Mouse (Mus musculus) limb, embryonic 11.5 days (tissue): ENCODE measurements at regions not wholly inside any gene's neighbourhood (a gene's known extent, or its start where the extent isn't known, plus 50 kb on each side); places are given as distances from the start of the nearest gene placed in this dataset.
"Not testable (repeated sequence)": the region's sequence is repeated elsewhere in the genome, so short reads cannot be mapped to it uniquely, and the experiment has no call there.

Experiments
- ATAC-seq: fragments of 200-750 bp; cut with Nextera tagmentation; 2 replicates; pipeline ENCODE4 v1.8.0; 2017; ENCODE audit warnings: low read depth; ENCODE audit not compliant: insufficient number of reproducible peaks, low FRiP score, low TSS enrichment
- DNase-seq: peaks from one replicate; pipeline ENCODE4 v3.0.0-alpha.2; 2015; ENCODE audit warnings: low spot score
- H3K27ac ChIP-seq: fragments of 300-500 bp; sonication (generic); replicated peaks from 2 replicates; pipeline ENCODE4 v1.5.1; 2014; ENCODE audit warnings: low read depth, mild to moderate bottlenecking, low read length
- H3K27me3 ChIP-seq: fragments of 300-500 bp; sonication (generic); 2 replicates; pipeline ENCODE4 v1.6.1; 2014; ENCODE audit warnings: mild to moderate bottlenecking, low read length, mixed read lengths; ENCODE audit not compliant: control insufficient read depth, insufficient read depth
- H3K36me3 ChIP-seq: fragments of 300-500 bp; sonication (generic); 2 replicates; pipeline ENCODE4 v1.6.1; 2014; ENCODE audit warnings: mild to moderate bottlenecking, low read length, moderate library complexity, mixed read lengths; ENCODE audit not compliant: control insufficient read depth, insufficient read depth
- H3K4me1 ChIP-seq: fragments of 300-500 bp; sonication (generic); 2 replicates; pipeline ENCODE4 v1.6.1; 2014; ENCODE audit warnings: low read length, mixed read lengths; ENCODE audit not compliant: control insufficient read depth, insufficient read depth
- H3K4me2 ChIP-seq: fragments of 300-500 bp; sonication (generic); 2 replicates; pipeline ENCODE4 v1.6.1; 2014; ENCODE audit warnings: low read depth, mild to moderate bottlenecking, moderate library complexity; ENCODE audit not compliant: severe bottlenecking
- H3K4me3 ChIP-seq: fragments of 300-500 bp; sonication (generic); 2 replicates; pipeline ENCODE4 v1.5.1; 2014; ENCODE audit warnings: low read depth, low read length
- H3K9ac ChIP-seq: fragments of 300-500 bp; sonication (generic); 2 replicates; pipeline ENCODE4 v1.6.1; 2014; ENCODE audit warnings: mild to moderate bottlenecking, low read length
- H3K9me3 ChIP-seq: fragments of 300-500 bp; sonication (generic); 2 replicates; pipeline ENCODE4 v1.6.1; 2016; ENCODE audit warnings: low read length; ENCODE audit not compliant: control insufficient read depth
- WGBS: fragments of 180-500 bp; shearing (Covaris S2); extraction: QIAGEN DNeasy Blood & Tissue Kit; methylation state at CpG from one replicate; pipeline ENCODE4 v1.1.7; 2014; 5-methylcytosine and 5-hydroxymethylcytosine counted together

- H3K27me3 ChIP-seq, result peaks cover 12% of the 10 kb centered on the region; the same call in 1 of the 2 replicates
- H3K4me2 ChIP-seq, result no peak overlapping the region
- DNase-seq (no peak), ATAC-seq (peak; percentile 78)
- H3K27ac ChIP-seq, result no peak overlapping the region
- WGBS, result 20% methylated on average over 3 of the region's 3 CpGs
- no peak overlapping the region for H3K9ac ChIP-seq
- no peaks in the 10 kb centered on the region for H3K9me3 ChIP-seq
- no peaks in the 10 kb centered on the region for H3K36me3 ChIP-seq
- no peaks in the 10 kb centered on the region for H3K4me1 ChIP-seq
- no peak overlapping the region for H3K4me3 ChIP-seq
Measured at GRCm38 (mm10) chr8:7323067-7323675, 1337.9 kb downstream of the Efnb2 start.

- peak; percentile 55 for DNase-seq
- Histone ChIP-seq H3K36me3 (no peaks in the 10 kb centered on the region), H3K4me3 (no peak overlapping the region), H3K9me3 (no peaks in the 10 kb centered on the region), H3K4me2 (no peak overlapping the region), H3K27me3 (peaks cover 12% of the 10 kb centered on the region; the same call in 1 of the 2 replicates), H3K9ac (no peak overlapping the region), H3K4me1 (no peaks in the 10 kb centered on the region), H3K27ac (no peak overlapping the region)
- 45% methylated on average over 12 of the region's 12 CpGs for WGBS
- ATAC-seq, result no peak
Measured at GRCm38 (mm10) chr8:7322376-7323066, 1338.5 kb downstream of the Efnb2 start.

GRCm38 (mm10) chr8:7316806-7317355 is 1344.2 kb downstream of the Efnb2 start:
- H3K4me2 ChIP-seq, result no peak overlapping the region
- DNase-seq, result no peak
- H3K27me3 ChIP-seq, result peaks cover 8% of the 10 kb centered on the region; the same call in 1 of the 2 replicates
- no peaks in the 10 kb centered on the region for H3K9me3 ChIP-seq
- no peaks in the 10 kb centered on the region for H3K4me1 ChIP-seq
- H3K4me3 ChIP-seq, result no peak overlapping the region
- no peak overlapping the region for H3K27ac ChIP-seq
- 20% methylated on average over 4 of the region's 4 CpGs for WGBS
- no peak overlapping the region for H3K9ac ChIP-seq
- no peak for ATAC-seq
- H3K36me3 ChIP-seq, result no peaks in the 10 kb centered on the region

GRCm38 (mm10) chr8:7309239-7309638 is 1351.8 kb downstream of the Efnb2 start:
- H3K36me3 ChIP-seq, result no peaks in the 10 kb centered on the region
- no peaks in the 10 kb centered on the region for H3K27me3 ChIP-seq
- no peak overlapping the region for H3K4me3 ChIP-seq
- H3K4me1 ChIP-seq, result 0 out of 2 replicates have a peak, but pooled peaks cover 4% of the 10 kb centered on the region
- no peak overlapping the region for H3K27ac ChIP-seq
- WGBS, result 54% methylated on average over 2 of the region's 2 CpGs
- no peaks in the 10 kb centered on the region for H3K9me3 ChIP-seq
- no peak overlapping the region for H3K4me2 ChIP-seq
- no peak overlapping the region for H3K9ac ChIP-seq
- DNase-seq (no peak), ATAC-seq (no peak)

GRCm38 (mm10) chr8:7289361-7289760 is 1371.7 kb downstream of the Efnb2 start:
- no peak for DNase-seq
- no peak overlapping the region for H3K4me2 ChIP-seq
- WGBS, result 11% methylated on average over 7 of the region's 7 CpGs

GRCm38 (mm10) chr8:7286581-7286980 is 1374.5 kb downstream of the Efnb2 start:
- no peak overlapping the region for H3K4me3 ChIP-seq
- no peaks in the 10 kb centered on the region for H3K27me3 ChIP-seq
- 97% methylated on average over 1 of the region's 1 CpGs for WGBS
- H3K4me2 ChIP-seq, result no peak overlapping the region
- H3K9ac ChIP-seq, result no peak overlapping the region
- no peak overlapping the region for H3K27ac ChIP-seq
- ATAC-seq (no peak), DNase-seq (no peak)
- no peaks in the 10 kb centered on the region; the same call in 1 of the 2 replicates for H3K9me3 ChIP-seq
- no peaks in the 10 kb centered on the region for H3K4me1 ChIP-seq
- H3K36me3 ChIP-seq, result no peaks in the 10 kb centered on the region

More at GRCm38 (mm10) chr8:7289361-7289760, 1371.7 kb downstream of the Efnb2 start:
- Histone ChIP-seq H3K9ac (no peak overlapping the region), H3K4me3 (no peak overlapping the region), H3K9me3 (no peaks in the 10 kb centered on the region; the same call in 1 of the 2 replicates), H3K4me1 (no peaks in the 10 kb centered on the region), H3K27me3 (no peaks in the 10 kb centered on the region), H3K36me3 (no peaks in the 10 kb centered on the region), H3K27ac (no peak overlapping the region)
- peak; percentile 31; the same call in 1 of the 2 replicates for ATAC-seq

- no peak overlapping the region for H3K4me2 ChIP-seq
- H3K9ac ChIP-seq, result no peak overlapping the region
- H3K27ac ChIP-seq, result no peak overlapping the region
- H3K4me1 ChIP-seq, result no peaks in the 10 kb centered on the region
- no peaks in the 10 kb centered on the region for H3K27me3 ChIP-seq
- no peak overlapping the region for H3K4me3 ChIP-seq
- ATAC-seq, result no peak
- no peaks in the 10 kb centered on the region for H3K9me3 ChIP-seq
- 86% methylated on average over 3 of the region's 3 CpGs for WGBS
- no peaks in the 10 kb centered on the region for H3K36me3 ChIP-seq
- no peak for DNase-seq
Measured at GRCm38 (mm10) chr8:7267406-7267805, 1393.6 kb downstream of the Efnb2 start.

- not testable (repeated sequence) for H3K27ac ChIP-seq, H3K4me2 ChIP-seq, H3K27me3 ChIP-seq, H3K4me1 ChIP-seq, H3K4me3 ChIP-seq, H3K9ac ChIP-seq, H3K36me3 ChIP-seq, DNase-seq, ATAC-seq, H3K9me3 ChIP-seq
- WGBS, result 89% methylated on average over 9 of the region's 9 CpGs
Measured at GRCm38 (mm10) chr8:7254336-7254735, 1406.7 kb downstream of the Efnb2 start.
